Mouse (Mus musculus): ENCODE data around the gene Anxa9. TPM values are rescaled to one million over a fixed set of nuclear protein-coding genes. Genes with fewer than 3 reads are reported as not detected.

The Anxa9 gene
- polyA plus RNA-seq, 1 experiment, result 7.6 TPM

DNA sequence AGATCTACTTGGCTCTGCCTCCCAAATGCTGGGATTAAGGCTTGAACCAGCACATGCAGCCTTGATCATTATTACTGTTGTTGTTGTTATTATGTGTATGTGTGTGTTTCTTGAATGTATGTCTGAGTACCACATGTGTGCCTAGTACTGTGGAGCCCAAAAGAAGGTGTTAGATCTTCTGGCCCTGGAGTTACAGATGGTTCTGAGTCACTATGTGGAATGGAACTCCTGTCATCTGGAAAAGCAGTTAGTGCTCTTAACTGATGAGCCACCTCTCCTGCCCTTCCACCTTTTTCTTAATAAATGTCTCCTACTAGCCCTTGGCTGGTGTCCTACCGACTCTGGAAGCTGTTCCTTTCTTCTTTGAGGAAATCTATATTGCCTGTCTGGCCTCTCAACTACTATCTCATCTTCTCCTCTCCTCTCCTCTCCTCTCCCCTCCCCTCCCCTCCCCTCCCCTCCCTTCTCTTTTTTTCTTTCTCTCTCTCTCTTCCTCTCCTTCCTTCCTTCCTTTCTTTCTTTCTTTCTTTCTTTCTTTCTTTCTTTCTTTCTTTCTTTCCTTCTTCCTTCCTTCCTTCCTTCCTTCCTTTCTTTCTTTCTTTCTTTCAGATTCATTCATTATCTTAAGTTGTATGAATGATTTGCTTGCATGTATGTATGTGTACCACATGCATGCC lies 59.2 kb downstream of the Anxa9 start:
- no peak for DNase-seq (ENCODE audit: low spot score)

DNA sequence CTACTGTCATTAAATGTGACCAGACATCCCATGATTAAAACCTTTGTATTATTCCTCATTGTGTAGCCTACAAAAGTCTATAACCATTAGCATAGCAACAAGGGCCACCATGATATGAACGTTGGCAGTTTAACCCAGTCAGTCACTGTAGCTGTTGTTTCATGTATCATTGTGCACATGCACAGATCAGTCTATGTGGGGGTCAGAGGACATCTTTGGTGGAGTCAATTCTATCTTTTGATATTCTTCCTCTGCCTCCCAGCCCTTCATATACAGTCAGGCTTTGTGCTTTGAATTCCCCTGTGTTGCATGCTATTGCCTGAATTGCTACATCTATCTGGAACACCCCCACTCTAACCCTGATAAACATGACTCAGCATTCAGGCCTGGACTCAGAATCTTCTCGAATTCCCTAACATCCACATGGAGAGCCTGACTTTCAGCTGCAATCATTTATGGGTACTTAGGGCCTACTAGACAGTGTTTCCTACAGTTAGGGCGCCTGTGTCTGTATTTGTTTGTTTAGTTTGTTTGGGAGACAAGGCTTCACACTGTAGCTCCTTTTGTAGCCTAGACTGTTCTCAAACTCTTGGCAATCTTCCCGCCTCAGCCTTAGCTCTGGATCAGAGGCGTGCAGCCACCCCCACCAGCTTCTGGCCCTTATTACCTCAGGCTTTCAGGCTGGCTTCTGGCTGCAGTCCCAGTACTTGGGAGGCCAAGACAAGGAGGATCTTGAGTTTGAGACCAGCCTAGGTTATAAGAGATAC lies 60.3 kb downstream of the Anxa9 start:
- no peak for DNase-seq (ENCODE audit: low spot score)

Other genes with a start within 250 kb of the Anxa9 start
- gene Pip5k1a, start 200.2 kb downstream of the Anxa9 start, polyA plus RNA-seq (2012; rRNA removed), result 27.2 and 28.2 TPM in 2 replicates
- 70.9 and 76.2 TPM in 2 replicates for gene Vps72, start 196.2 kb downstream of the Anxa9 start, polyA plus RNA-seq (2012; rRNA removed)
- 1.2 and 1.5 TPM in 2 replicates for gene Tmod4, start 182.7 kb downstream of the Anxa9 start, polyA plus RNA-seq (2012; rRNA removed)
- gene Scnm1, start 173.2 kb downstream of the Anxa9 start, polyA plus RNA-seq (2012; rRNA removed), result 84.2 and 90.2 TPM in 2 replicates
- 10.4 and 11.0 TPM in 2 replicates for gene Lysmd1, start 173.1 kb downstream of the Anxa9 start, polyA plus RNA-seq (2012; rRNA removed)
- 8.5 and 8.7 TPM in 2 replicates for gene Tnfaip8l2, start 164.8 kb downstream of the Anxa9 start, polyA plus RNA-seq (2012; rRNA removed)
- 4.2 and 5.8 TPM in 2 replicates for gene Sema6c, start 146.7 kb downstream of the Anxa9 start, polyA plus RNA-seq (2012; rRNA removed)
- 21.4 and 21.9 TPM in 2 replicates for gene Gabpb2, start 89.3 kb downstream of the Anxa9 start, polyA plus RNA-seq (2012; rRNA removed)
- gene Cdc42se1, start 78.4 kb downstream of the Anxa9 start, polyA plus RNA-seq (2012; rRNA removed), result 77.2 and 92.7 TPM in 2 replicates
- 11.0 and 15.4 TPM in 2 replicates for gene Mllt11, start 75.0 kb downstream of the Anxa9 start, polyA plus RNA-seq (2012; rRNA removed)
- gene Gm128, start 65.6 kb downstream of the Anxa9 start, polyA plus RNA-seq (2012; rRNA removed), result 0.47 and 0.58 TPM in 2 replicates
- gene Bnipl, start 56.0 kb downstream of the Anxa9 start, polyA plus RNA-seq (2012; rRNA removed), result 13.5 and 15.1 TPM in 2 replicates
- gene Mindy1, start 25.8 kb downstream of the Anxa9 start, polyA plus RNA-seq (2012; rRNA removed), result 69.7 and 79.9 TPM in 2 replicates
- gene Prune1, start 25.1 kb downstream of the Anxa9 start, polyA plus RNA-seq (2012; rRNA removed), result 19.2 and 20.3 TPM in 2 replicates
- gene Cers2, start 7.6 kb upstream of the Anxa9 start, polyA plus RNA-seq (2012; rRNA removed), result 119 and 126 TPM in 2 replicates
- 22.9 and 24.7 TPM in 2 replicates for gene Setdb1, start 50.0 kb upstream of the Anxa9 start, polyA plus RNA-seq (2012; rRNA removed)
- not detected in 2 replicates for gene 4930558C23Rik, start 95.7 kb upstream of the Anxa9 start, polyA plus RNA-seq (2012; rRNA removed)
- gene Arnt, start 127.2 kb upstream of the Anxa9 start, polyA plus RNA-seq (2012; rRNA removed), result 44.8 and 51.4 TPM in 2 replicates
- 96.1 and 119 TPM in 2 replicates for gene Ctsk, start 192.1 kb upstream of the Anxa9 start, polyA plus RNA-seq (2012; rRNA removed)
- 42.9 and 54.4 TPM in 2 replicates for gene Ctss, start 219.6 kb upstream of the Anxa9 start, polyA plus RNA-seq (2012; rRNA removed)

Measured in urinary bladder, adult 2 months (tissue).